Comparison of ENCODE assay signal across 13 mouse cellular contexts in the genomic region with DNA sequence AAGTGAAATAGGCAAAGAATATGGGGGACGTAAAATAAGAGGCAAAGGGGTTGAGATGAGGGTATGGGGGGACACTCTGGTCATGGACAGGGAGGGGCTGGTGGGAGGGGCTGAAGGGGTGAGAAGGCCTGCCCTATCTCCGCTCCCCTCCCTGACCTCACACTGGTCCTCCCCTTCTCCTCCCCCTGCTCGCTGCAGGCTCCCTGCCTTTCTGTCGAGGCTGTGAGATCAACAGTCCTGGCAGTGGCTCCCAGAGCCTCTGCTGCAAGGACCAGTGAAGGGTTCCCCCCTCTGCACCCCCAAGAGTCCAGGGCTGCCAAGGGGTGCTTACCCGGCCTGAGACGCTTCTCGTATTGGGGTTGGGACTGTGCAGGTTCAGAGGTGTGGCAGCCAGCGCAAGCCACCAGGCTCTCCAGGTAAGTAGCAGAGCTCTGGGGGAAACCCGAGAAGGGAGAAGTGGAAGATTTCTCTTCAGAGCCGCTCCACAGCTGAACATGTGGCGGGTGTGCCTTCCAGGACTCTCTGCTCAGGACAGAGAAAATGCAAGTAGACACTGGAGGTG. TPM values are rescaled to one million over a fixed set of nuclear protein-coding genes. Genes with fewer than 3 reads are reported as not detected.
DNase-seq lines count a peak whose midpoint lies in the region; ATAC-seq lines count a peak whose summit lies in the region.
"Had no signal": no experiment of that assay in that cellular context is flagged by ENCODE, and none has a peak within 500 bp of the region (broad histone marks: within the 10 kb centered on the region; RNA-seq: fewer than 3 reads in every experiment).

No protein-coding gene starts in this region.

- WGBS in stomach, embryonic 15.5 days, result 35% methylated on average over 10 of the region's 11 CpGs
- 30% methylated on average over 10 of the region's 11 CpGs for WGBS in kidney, embryonic 14.5 days

- H3K27me3 ChIP-seq in stomach, embryonic 15.5 days (replicated peaks), result peaks cover 8% of the 10 kb centered on the region; the same call in 1 of the 2 replicates
- peaks cover 26% of the 10 kb centered on the region for H3K27me3 ChIP-seq in kidney, embryonic 14.5 days (ENCODE audit: control insufficient read depth, insufficient read depth, low read length)

- intact Hi-C loops in heart, postnatal 14 days (cut with DNase I), result no loop called here

- no peaks in the 10 kb centered on the region for H3K9me3 ChIP-seq in stomach, embryonic 15.5 days
- H3K9me3 ChIP-seq in kidney, embryonic 14.5 days (ENCODE audit: control insufficient read depth, low read length), result no peaks in the 10 kb centered on the region
- H3K9me3 ChIP-seq: hindbrain, embryonic 15.5 days had no signal

- peak overlapping the region; percentile 47 for H3K4me2 ChIP-seq in stomach, embryonic 15.5 days
- H3K4me2 ChIP-seq in kidney, embryonic 14.5 days (replicated peaks; ENCODE audit: low read depth, low read length), result no peak overlapping the region

- peaks cover 31% of the 10 kb centered on the region for H3K4me1 ChIP-seq in stomach, embryonic 15.5 days
- H3K4me1 ChIP-seq in kidney, embryonic 14.5 days (ENCODE audit: control insufficient read depth, insufficient read depth, low read length), result 0 out of 2 replicates have a peak, but pooled peaks cover 10% of the 10 kb centered on the region

- peak overlapping the region; percentile 57; the same call in 1 of the 2 replicates for H3K27ac ChIP-seq in stomach, embryonic 15.5 days
- H3K27ac ChIP-seq in kidney, embryonic 14.5 days (ENCODE audit: low read depth, low read length), result no peak overlapping the region
- H3K27ac ChIP-seq: hindbrain, embryonic 15.5 days had no signal

- no peaks in the 10 kb centered on the region for H3K36me3 ChIP-seq in stomach, embryonic 15.5 days
- H3K36me3 ChIP-seq in kidney, embryonic 14.5 days (ENCODE audit: control insufficient read depth, insufficient read depth, low read length), result no peaks in the 10 kb centered on the region
- H3K36me3 ChIP-seq: hindbrain, embryonic 15.5 days had no signal

- no peak overlapping the region for H3K9ac ChIP-seq in stomach, embryonic 15.5 days
- H3K9ac ChIP-seq in kidney, embryonic 14.5 days (ENCODE audit: low read depth, low read length), result no peak overlapping the region
- H3K9ac ChIP-seq: hindbrain, embryonic 15.5 days had no signal

- H3K4me3 ChIP-seq in stomach, embryonic 15.5 days (replicated peaks), result peak overlapping the region; percentile 22; the same call in 1 of the 2 replicates
- no peak overlapping the region for H3K4me3 ChIP-seq in kidney, embryonic 14.5 days (ENCODE audit: low read length)
- H3K4me3 ChIP-seq: myocyte had no signal

- ATAC-seq in stomach, embryonic 15.5 days (ENCODE audit: insufficient read depth, low FRiP score, low read depth), result no peak
- ATAC-seq in kidney, embryonic 14.5 days (ENCODE audit: low FRiP score, low TSS enrichment), result no peak; the same call in 1 of the 2 replicates

- peak; percentile 62 for DNase-seq in gastrocnemius, adult 18-20 months (ENCODE audit: low spot score)
- no peak for DNase-seq in gastrocnemius, postnatal 10 days
- DNase-seq in lung, postnatal 10 days, result peak; percentile 58
- DNase-seq in lung, postnatal 25 days (ENCODE audit: low spot score), result no peak
- peak; percentile 49 to 60 for DNase-seq in heart, postnatal 14 days
- DNase-seq in cerebellum, postnatal 10 days, result no peak
- DNase-seq: cerebellum, adult 9-10 months; thymus, postnatal 36 days had no signal

RNA-seq across cellular contexts. Expression of a gene that starts 10.0 kb away (rescaled TPM):
- total RNA-seq in gastrocnemius, adult 18-20 months (2021), result 10 to 100 TPM; 28.3 to 32.8 TPM
- total RNA-seq in gastrocnemius, postnatal 10 days (2021), result 100 to 1,000 TPM in 1 of 2 experiments, 10 to 100 TPM in 1; 90.2 to 123 TPM
- 10 to 100 TPM; 48.6 to 56.7 TPM for total RNA-seq in heart, postnatal 14 days (2021)
- 0.97 and 1.4 TPM in 2 replicates for polyA plus RNA-seq in stomach, embryonic 15.5 days (2015; fragmentation: Nextera tagmentation; extraction: Ambion mirVana)
- polyA plus RNA-seq in kidney, embryonic 14.5 days (2014; fragmentation: Nextera tagmentation; extraction: Ambion mirVana), result 0.15 and 0.26 TPM in 2 replicates
- total RNA-seq: megakaryocyte progenitor cell, adult 5-6 weeks had no signal

RNA-seq across cellular contexts. Expression of a gene that starts 13.4 kb away (rescaled TPM):
- total RNA-seq in gastrocnemius, adult 18-20 months (2021), result 1 to 10 TPM; 5.9 to 7.9 TPM
- total RNA-seq in gastrocnemius, postnatal 10 days (2021), result 10 to 100 TPM; 12.7 to 14.4 TPM
- total RNA-seq in heart, postnatal 14 days (2021), result 10 to 100 TPM; 18.0 to 19.0 TPM
- polyA plus RNA-seq in stomach, embryonic 15.5 days (2015; fragmentation: Nextera tagmentation; extraction: Ambion mirVana), result 72.0 and 76.7 TPM in 2 replicates
- 54.6 and 61.7 TPM in 2 replicates for polyA plus RNA-seq in kidney, embryonic 14.5 days (2014; fragmentation: Nextera tagmentation; extraction: Ambion mirVana)

RNA-seq across cellular contexts. Expression of a gene that starts 15.8 kb away (rescaled TPM):
- total RNA-seq in gastrocnemius, adult 18-20 months (2021), result 1 to 10 TPM; 5.7 to 6.0 TPM
- 1 to 10 TPM; 4.5 to 4.7 TPM for total RNA-seq in gastrocnemius, postnatal 10 days (2021)
- 1 to 10 TPM; 8.2 to 8.3 TPM for total RNA-seq in heart, postnatal 14 days (2021)
- 14.0 and 14.5 TPM in 2 replicates for polyA plus RNA-seq in stomach, embryonic 15.5 days (2015; fragmentation: Nextera tagmentation; extraction: Ambion mirVana)
- 14.8 and 16.5 TPM in 2 replicates for polyA plus RNA-seq in kidney, embryonic 14.5 days (2014; fragmentation: Nextera tagmentation; extraction: Ambion mirVana)

RNA-seq across cellular contexts. Expression of a gene that starts 31.0 kb away (rescaled TPM):
- under 1 TPM; 0.30 to 0.38 TPM for total RNA-seq in gastrocnemius, adult 18-20 months (2021)
- total RNA-seq in gastrocnemius, postnatal 10 days (2021), result under 1 TPM; 0.61 to 0.63 TPM
- total RNA-seq in heart, postnatal 14 days (2021), result 1 to 10 TPM; 1.9 to 3.1 TPM
- 0.35 and 0.63 TPM in 2 replicates for polyA plus RNA-seq in stomach, embryonic 15.5 days (2015; fragmentation: Nextera tagmentation; extraction: Ambion mirVana)
- polyA plus RNA-seq in kidney, embryonic 14.5 days (2014; fragmentation: Nextera tagmentation; extraction: Ambion mirVana), result 0.16 and 0.18 TPM in 2 replicates
- polyA plus RNA-seq: myocyte had no signal

RNA-seq across cellular contexts. Expression of a gene that starts 32.0 kb away (rescaled TPM):
- 10 to 100 TPM; 36.0 to 38.3 TPM for total RNA-seq in gastrocnemius, adult 18-20 months (2021)
- total RNA-seq in gastrocnemius, postnatal 10 days (2021), result 10 to 100 TPM; 32.6 to 33.7 TPM
- 10 to 100 TPM; 42.6 to 43.2 TPM for total RNA-seq in heart, postnatal 14 days (2021)
- 23.7 and 26.2 TPM in 2 replicates for polyA plus RNA-seq in stomach, embryonic 15.5 days (2015; fragmentation: Nextera tagmentation; extraction: Ambion mirVana)
- polyA plus RNA-seq in kidney, embryonic 14.5 days (2014; fragmentation: Nextera tagmentation; extraction: Ambion mirVana), result 33.5 and 39.1 TPM in 2 replicates

Comparison
In these comparisons a context has a peak if more than half of its experiments do, and no peak if none do; other contexts are left out.
1. DNase-seq: peak in gastrocnemius, adult 18-20 months (single experiment), lung, postnatal 10 days (single experiment) and heart, postnatal 14 days (2 of 2); none in gastrocnemius, postnatal 10 days (single experiment), lung, postnatal 25 days (single experiment) and cerebellum, postnatal 10 days (0 of 2).